Mouse (Mus musculus) gastrocnemius, postnatal 10 days (tissue): Measurements from ENCODE around the gene Crip1. TPM values are rescaled to one million over a fixed set of nuclear protein-coding genes. Genes with fewer than 3 reads are reported as not detected.
A peak's percentile ranks its signal among the peaks of the same experiment; 100 is the strongest.

Experiments used
- DNase-seq: peaks from one replicate; pipeline ENCODE4 v3.0.0; 2021; ENCODE audit warnings: mixed read lengths
- total RNA-seq, 2 experiments: library from RNA; stranded (reverse); gene quantifications; 2 replicates each; pipeline ENCODE4 v1.2.3; 2021

Crip1 gene
- total RNA-seq, 2 experiments from 2014 or later = 143 to 189 TPM

- peak; percentile 69 for DNase-seq
Observed at GRCm38 (mm10) chr12:113147481-113147880, 1.4 kb downstream of the Crip1 start.

GRCm38 (mm10) chr12:113148381-113149035 is 2.4 kb downstream of the Crip1 start:
- no peak for DNase-seq

- DNase-seq = no peak
Observed at GRCm38 (mm10) chr12:113149341-113149740, 3.2 kb downstream of the Crip1 start.

- DNase-seq = no peak
Observed at GRCm38 (mm10) chr12:113149896-113150295, 3.8 kb downstream of the Crip1 start.

- no peak for DNase-seq
Observed at GRCm38 (mm10) chr12:113150591-113150990, 4.5 kb downstream of the Crip1 start.

- no peak for DNase-seq
Observed at GRCm38 (mm10) chr12:113151046-113151445, 4.9 kb downstream of the Crip1 start.

- peak; percentile 53 for DNase-seq
Observed at GRCm38 (mm10) chr12:113151661-113152271, 5.7 kb downstream of the Crip1 start.

- DNase-seq = peak; percentile 40
Observed at GRCm38 (mm10) chr12:113152272-113152661, 6.2 kb downstream of the Crip1 start.

GRCm38 (mm10) chr12:113152991-113153525 is 6.9 kb downstream of the Crip1 start:
- peak; percentile 5 for DNase-seq

GRCm38 (mm10) chr12:113153971-113154370 is 7.9 kb downstream of the Crip1 start:
- peak; percentile 11 for DNase-seq

- DNase-seq = no peak
Observed at GRCm38 (mm10) chr12:113154747-113155075, 8.6 kb downstream of the Crip1 start.

- DNase-seq = peak; percentile 36
Observed at GRCm38 (mm10) chr12:113155076-113155771, 9.1 kb downstream of the Crip1 start.

- DNase-seq = peak; percentile 100
Observed at GRCm38 (mm10) chr12:113155887-113156539, 9.9 kb downstream of the Crip1 start, which contains the start of gene Tedc1. Tedc1 (plus strand) TSS chr12:113156421.

- no peak for DNase-seq
Observed at GRCm38 (mm10) chr12:113156540-113156929, 10.4 kb downstream of the Crip1 start.

GRCm38 (mm10) chr12:113157002-113157401 is 10.9 kb downstream of the Crip1 start:
- DNase-seq = no peak

GRCm38 (mm10) chr12:113157521-113157920 is 11.4 kb downstream of the Crip1 start:
- DNase-seq = no peak

GRCm38 (mm10) chr12:113157971-113158370 is 11.9 kb downstream of the Crip1 start:
- no peak for DNase-seq

- no peak for DNase-seq
Observed at GRCm38 (mm10) chr12:113163561-113164006, 17.5 kb downstream of the Crip1 start.

GRCm38 (mm10) chr12:113168031-113168536 is 22.0 kb downstream of the Crip1 start:
- no peak for DNase-seq

GRCm38 (mm10) chr12:113176960-113177725 is 31.0 kb downstream of the Crip1 start:
- DNase-seq = no peak

- no peak for DNase-seq
Observed at GRCm38 (mm10) chr12:113181020-113181419, 34.9 kb downstream of the Crip1 start.

- no peak for DNase-seq
Observed at GRCm38 (mm10) chr12:113184945-113185344, 38.8 kb downstream of the Crip1 start.
